Mouse (Mus musculus) adrenal gland, adult 2 months (tissue): ENCODE data around the gene Cnnm2. TPM values are rescaled to one million over a fixed set of nuclear protein-coding genes. Genes with fewer than 3 reads are reported as not detected.
A peak's percentile ranks its signal among the peaks of the same experiment; 100 is the strongest.
"Not testable (repeated sequence)": the region's sequence is repeated elsewhere in the genome, so short reads cannot be mapped to it uniquely, and the experiment has no call there.

ENCODE experiments used
- DNase-seq: peaks from one replicate; pipeline ENCODE4 v3.0.0; 2021
- polyA plus RNA-seq: library from polyadenylated mRNA; depleted of rRNA; stranded (reverse); fragments of >200 nt; gene quantifications from 2 replicates; pipeline ENCODE4 v1.2.3, GENCODE M21; 2012
- total RNA-seq, 2 experiments: library from RNA; stranded (reverse); gene quantifications; 2 replicates each; pipeline ENCODE4 v1.2.3; 2021

The Cnnm2 gene
- total and polyA plus RNA-seq, 3 experiments: 33.4 to 40.7 (median 34.9) TPM

DNA sequence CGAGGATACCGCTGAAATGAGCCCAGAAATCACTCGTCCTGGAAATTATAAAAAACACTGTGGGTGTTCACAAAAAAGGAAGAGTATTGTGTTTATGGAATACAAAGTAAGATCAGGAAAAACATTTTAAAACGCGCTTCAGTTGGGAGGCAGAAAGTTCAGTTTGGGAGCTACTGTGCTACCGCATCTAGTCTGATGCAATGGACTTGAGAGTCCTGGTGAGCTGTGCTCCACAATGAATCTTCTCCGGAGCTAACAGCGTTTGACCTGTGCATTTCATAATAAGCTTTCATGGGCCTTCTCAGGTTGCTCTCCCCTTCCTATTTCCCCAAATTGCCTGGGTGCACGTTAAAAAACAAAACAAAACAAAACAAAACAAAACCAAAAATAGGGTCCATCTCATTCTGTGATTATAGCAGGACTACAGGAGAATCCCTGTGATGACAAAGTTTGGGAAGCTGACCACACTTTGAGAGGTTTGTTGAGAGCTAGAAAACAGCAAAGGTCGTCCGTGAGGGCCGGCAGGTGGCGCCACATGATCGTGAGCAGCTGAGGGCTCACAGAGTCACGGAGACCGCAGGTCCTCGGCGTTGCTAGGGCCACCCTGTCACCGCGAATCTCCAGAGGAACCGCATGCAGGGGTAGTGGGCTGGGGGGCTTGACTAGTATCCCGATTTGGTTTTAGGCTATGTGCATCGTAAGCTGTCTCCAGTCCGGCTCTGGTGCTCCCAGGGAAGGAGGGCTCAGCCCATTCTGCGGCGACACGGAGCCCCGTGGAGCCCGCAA is 828 bp upstream of the Cnnm2 start:
- DNase-seq: peak; percentile 89

DNA sequence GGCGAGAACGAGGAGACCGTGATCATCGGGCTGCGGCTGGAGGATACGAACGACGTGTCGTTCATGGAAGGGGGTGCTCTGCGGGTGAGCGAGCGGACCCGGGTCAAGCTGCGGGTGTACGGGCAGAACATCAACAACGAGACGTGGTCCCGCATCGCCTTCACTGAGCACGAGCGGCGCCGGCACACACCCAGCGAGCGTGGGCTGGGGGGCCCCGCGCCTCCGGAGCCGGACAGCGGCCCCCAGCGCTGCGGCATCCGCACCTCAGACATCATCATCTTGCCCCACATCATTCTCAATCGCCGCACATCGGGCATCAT is 535 bp downstream of the Cnnm2 start:
- no peak for DNase-seq

- peak; percentile 54 for DNase-seq
Measured at GRCm38 (mm10) chr19:46762291-46762991, 1.0 kb downstream of the Cnnm2 start.

DNA sequence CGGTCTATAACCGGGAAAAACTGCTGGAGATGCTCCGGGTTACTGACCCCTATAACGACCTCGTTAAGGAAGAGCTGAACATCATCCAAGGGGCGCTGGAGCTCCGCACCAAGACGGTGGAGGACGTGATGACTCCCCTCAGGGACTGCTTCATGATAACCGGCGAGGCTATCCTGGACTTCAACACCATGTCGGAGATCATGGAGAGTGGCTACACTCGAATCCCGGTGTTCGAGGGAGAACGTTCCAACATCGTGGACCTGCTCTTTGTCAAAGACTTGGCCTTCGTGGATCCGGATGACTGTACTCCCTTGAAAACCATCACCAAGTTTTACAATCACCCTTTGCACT is 1.6 kb downstream of the Cnnm2 start:
- peak; percentile 52 for DNase-seq

DNA sequence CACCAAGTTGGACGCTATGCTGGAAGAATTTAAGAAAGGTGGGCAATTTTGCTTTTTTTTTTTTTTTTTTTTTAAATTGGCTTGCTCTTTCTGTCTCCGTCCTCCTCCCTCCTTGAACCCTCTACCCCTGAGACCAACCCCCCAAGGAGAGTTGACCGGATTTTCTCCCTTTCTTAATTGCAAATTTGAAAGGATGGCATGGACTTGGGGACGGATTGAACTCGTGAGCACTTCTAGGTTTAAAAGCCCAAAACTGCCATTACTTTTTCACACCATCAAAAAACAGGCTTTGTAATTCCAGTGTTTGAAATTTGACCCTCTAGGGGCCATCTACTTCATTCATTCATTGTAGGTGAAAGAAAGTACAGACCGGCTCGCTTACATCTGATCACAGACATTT is 2.0 kb downstream of the Cnnm2 start:
- DNase-seq: no peak

- no peak for DNase-seq
Measured at GRCm38 (mm10) chr19:46763932-46764762, 2.8 kb downstream of the Cnnm2 start.

DNA sequence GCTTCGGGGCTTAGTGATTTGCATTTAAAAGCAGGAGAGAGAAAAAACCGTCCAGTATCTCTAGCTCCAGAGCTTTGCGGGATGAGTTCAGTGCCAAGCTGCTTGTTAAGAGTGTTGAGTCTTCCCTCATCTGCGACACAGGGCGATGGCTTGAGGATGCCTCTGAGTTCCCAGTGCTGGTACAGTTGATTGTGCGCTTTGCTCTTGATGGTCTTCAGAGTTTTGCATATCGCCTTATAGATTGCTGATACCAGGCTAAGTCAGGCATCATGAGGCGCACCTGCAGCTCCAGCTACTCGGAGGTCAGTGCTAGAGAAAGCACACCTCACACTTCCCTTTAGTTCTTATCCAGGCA is 3.3 kb downstream of the Cnnm2 start:
- DNase-seq: no peak

DNA sequence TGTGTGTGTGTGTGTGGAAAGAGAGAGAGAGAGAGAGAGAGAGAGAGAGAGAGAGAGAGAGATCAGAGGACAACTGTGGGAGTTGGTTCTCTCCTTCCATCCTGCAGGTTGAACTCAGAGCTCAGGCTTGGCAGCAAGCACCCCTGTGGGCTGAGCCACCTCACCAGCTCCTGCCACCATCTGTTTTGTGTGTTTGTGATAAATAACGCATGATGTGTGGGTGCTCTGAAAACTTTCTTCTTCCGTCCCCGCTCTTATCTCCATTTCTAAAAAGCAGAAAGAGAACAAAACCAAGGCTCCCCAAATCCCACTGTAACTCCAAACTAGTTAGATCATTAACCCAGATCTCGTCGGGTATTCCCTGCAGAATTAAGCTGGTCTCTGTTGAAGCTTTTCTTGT is 4.7 kb downstream of the Cnnm2 start:
- no peak for DNase-seq

GRCm38 (mm10) chr19:46769759-46770158 is 8.4 kb downstream of the Cnnm2 start:
- no peak for DNase-seq

- DNase-seq: no peak
Measured at GRCm38 (mm10) chr19:46771801-46772200, 10.4 kb downstream of the Cnnm2 start.

- no peak for DNase-seq
Measured at GRCm38 (mm10) chr19:46776391-46776790, 15.0 kb downstream of the Cnnm2 start.

GRCm38 (mm10) chr19:46776850-46777249 is 15.5 kb downstream of the Cnnm2 start:
- DNase-seq: no peak

DNA sequence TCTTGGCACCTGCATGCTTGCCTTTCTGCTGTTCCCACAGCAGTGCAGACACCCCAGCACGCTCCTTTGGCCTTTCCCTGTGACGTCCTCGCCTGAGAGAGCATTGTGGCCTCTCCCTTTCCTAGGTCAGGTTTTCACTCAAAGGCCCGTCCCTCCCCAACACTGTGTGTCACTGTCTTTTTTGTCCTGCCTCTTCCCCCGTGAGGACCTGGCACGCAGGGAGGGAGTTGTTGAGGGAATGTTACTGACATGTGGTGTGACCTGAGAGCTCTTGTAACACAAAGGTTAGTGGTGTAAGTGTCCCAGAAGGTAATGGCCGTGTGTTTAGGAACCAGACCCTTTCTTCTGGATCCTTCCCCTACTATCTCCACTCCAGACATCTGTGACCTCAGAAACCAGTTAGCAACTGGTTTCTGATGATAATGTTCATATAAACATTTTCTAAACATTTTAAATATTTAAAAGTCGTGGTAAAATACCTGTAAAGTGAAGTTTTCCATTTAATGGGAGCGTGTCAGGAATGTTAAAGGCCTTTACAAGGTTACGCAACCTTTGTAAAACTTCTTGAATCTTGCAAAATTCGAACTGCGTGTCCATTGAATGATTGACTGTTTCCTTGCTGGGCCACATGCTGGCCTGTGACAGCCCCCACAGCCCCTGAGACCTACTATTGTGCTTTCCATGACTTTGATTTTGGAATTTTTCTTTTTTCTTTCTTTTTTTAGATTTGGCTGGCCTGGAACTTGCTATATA is 16.7 kb downstream of the Cnnm2 start:
- no peak for DNase-seq

DNA sequence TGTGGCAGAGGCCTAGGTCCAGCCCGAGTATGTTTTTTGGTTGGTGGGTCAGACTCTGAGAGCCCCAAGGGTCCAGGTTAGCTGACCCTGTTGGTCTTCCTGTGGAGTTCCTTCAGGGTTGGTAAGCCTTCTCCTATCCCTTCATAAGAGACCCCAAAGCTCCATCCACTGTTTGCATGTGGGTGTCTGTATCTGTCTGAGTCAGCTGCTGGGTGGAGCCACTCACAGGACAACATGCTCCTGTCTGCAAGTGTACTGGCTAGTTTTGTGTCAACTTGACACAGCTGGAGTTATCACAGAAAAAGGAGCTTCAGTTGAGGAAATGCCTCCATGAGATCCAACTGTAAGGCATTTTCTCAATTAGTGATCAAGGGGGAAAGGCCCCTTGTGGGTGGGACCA is 17.7 kb downstream of the Cnnm2 start:
- DNase-seq: not testable (repeated sequence)

DNA sequence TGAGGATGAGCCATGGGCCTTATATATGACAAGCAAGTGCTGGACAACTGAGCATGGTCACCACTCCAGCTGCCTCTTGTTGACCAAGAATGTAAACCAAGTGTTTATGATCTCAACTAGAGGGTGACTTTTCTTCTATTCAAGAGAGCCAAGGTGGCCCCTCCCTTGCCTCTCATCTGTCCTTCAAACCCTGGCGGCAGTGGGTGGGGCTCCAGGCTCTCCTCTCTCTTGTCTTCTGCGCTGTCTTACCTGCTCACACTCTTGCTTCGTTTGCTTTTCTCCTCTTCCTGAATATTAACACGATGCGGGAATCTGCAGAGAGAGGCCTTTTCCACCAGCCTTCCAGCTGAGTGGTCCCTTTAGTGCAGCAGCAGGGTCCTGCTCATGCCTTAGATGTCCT is 22.6 kb downstream of the Cnnm2 start:
- DNase-seq: no peak

- DNase-seq: no peak
Measured at GRCm38 (mm10) chr19:46784502-46784901, 23.1 kb downstream of the Cnnm2 start.

DNA sequence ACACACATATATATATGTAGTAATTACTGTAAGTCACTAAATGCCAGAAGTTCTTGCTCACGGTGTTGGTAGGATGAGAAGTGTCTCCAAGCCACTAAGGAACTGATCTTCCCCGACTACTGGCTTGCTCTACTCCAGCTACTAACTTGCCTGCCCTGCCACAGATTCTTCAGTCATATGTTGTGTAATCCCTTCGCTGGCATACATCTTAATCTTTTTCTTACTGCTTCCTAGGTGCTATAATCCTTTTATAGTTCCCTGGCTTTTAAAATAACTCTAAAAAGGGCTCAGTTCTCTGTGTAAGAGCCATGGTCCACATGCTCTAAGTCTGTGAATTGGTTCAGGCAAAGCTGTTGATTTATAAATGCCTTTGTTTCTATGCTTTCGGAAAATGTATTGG is 24.2 kb downstream of the Cnnm2 start:
- DNase-seq: no peak

GRCm38 (mm10) chr19:46789782-46790181 is 28.4 kb downstream of the Cnnm2 start:
- no peak for DNase-seq

- peak; percentile 42 for DNase-seq
Measured at GRCm38 (mm10) chr19:46791360-46791759, 30.0 kb downstream of the Cnnm2 start.

DNA sequence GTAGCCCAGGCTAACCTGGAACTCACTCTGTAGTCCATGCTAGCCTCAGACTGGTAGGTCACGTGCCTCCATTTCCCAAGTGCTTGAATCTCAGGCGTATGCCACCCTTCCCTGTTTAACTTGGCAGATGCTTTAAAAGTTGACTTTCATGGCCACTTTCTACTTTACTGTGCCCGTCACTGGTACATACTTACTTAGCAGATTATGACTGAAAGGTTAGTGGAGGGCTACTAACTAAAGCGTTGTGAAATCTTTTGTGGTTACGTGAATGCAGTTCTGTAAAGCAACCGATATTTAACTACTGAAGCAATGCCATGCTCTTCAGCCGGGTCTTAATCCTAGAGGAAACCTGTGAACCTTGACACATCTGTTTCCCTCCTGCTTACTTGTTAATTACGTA is 30.5 kb downstream of the Cnnm2 start:
- DNase-seq: no peak

DNA sequence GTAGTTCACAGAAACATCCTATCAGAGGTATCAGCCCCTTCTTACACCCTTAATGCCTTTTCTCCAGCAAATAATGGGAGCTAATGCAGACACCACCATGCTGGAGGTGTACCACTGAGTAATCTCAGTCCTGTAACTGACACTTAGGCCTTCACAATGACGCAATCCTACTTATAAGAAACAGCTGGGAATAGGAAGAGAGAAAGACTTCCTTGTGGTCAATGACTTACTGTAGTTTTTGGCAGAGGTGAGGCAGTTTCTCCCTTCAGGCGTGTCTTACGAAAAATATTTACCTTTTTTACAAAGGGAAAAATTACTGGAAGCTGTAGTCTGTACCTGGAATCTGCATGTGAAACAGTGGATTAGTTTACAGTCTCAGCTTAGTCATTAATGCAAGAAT is 31.1 kb downstream of the Cnnm2 start:
- no peak for DNase-seq

- DNase-seq: no peak
Measured at GRCm38 (mm10) chr19:46794181-46794580, 32.8 kb downstream of the Cnnm2 start.
